Mouse (Mus musculus) heart, embryonic 10.5 days (tissue): Measurements from ENCODE around the gene Defb19. TPM values are rescaled to one million over a fixed set of nuclear protein-coding genes. Genes with fewer than 3 reads are reported as not detected.

Experiments used
- DNase-seq: peaks from one replicate; pipeline ENCODE4 v3.0.0-alpha.2; 2017; ENCODE audit warnings: low spot score
- H3K27ac ChIP-seq: fragments of 300-500 bp; sonication (generic); 2 replicates; pipeline ENCODE4 v1.5.1; 2016; ENCODE audit warnings: mild to moderate bottlenecking
- H3K27me3 ChIP-seq: fragments of 300-500 bp; sonication (generic); 2 replicates; pipeline ENCODE4 v1.6.1; 2016; ENCODE audit warnings: mild to moderate bottlenecking; ENCODE audit not compliant: poor library complexity, insufficient read depth, severe bottlenecking
- H3K36me3 ChIP-seq: fragments of 300-500 bp; sonication (generic); 2 replicates; pipeline ENCODE4 v1.6.1; 2016; ENCODE audit warnings: mild to moderate bottlenecking, moderate library complexity
- H3K4me1 ChIP-seq: fragments of 300-500 bp; sonication (generic); 2 replicates; pipeline ENCODE4 v1.6.1; 2016; ENCODE audit warnings: mild to moderate bottlenecking
- H3K4me3 ChIP-seq: fragments of 300-500 bp; sonication (generic); 2 replicates; pipeline ENCODE4 v1.5.1; 2016; ENCODE audit warnings: mild to moderate bottlenecking, moderate library complexity
- H3K9me3 ChIP-seq: fragments of 300-500 bp; sonication (generic); 2 replicates; pipeline ENCODE4 v1.6.1; 2016; ENCODE audit warnings: mild to moderate bottlenecking, moderate library complexity
- WGBS: fragments of 180-500 bp; shearing (Covaris S2); methylation state at CpG from one replicate; pipeline ENCODE4 v1.1.7; 2016; 5-methylcytosine and 5-hydroxymethylcytosine counted together
- polyA plus RNA-seq: library from polyadenylated mRNA; unstranded; fragments of >200 nt; fragmentation: Nextera tagmentation; extraction: Ambion mirVana; gene quantifications from 2 replicates; pipeline ENCODE4 v1.2.1, GENCODE M21; 2016

Defb19 gene
- polyA plus RNA-seq: 0.40 and 0.58 TPM in 2 replicates

- 50% methylated on average over 7 of the region's 7 CpGs for WGBS
These were observed at the start of gene Defb19 for GRCm38 (mm10) chr2:152580107-152580506. Gene Defb19 (minus strand): TSS chr2:152580312.

GRCm38 (mm10) chr2:152629904-152630303, 49.8 kb upstream of the Defb19 start:
- H3K4me3 ChIP-seq: no peak overlapping the region
- H3K9me3 ChIP-seq: no peaks in the 10 kb centered on the region
- H3K36me3 ChIP-seq: no peaks in the 10 kb centered on the region
- peaks cover 50% of the 10 kb centered on the region for H3K27me3 ChIP-seq
- no peak for DNase-seq
- 70% methylated on average over 6 of the region's 6 CpGs for WGBS
- no peak overlapping the region for H3K27ac ChIP-seq
- peaks cover 52% of the 10 kb centered on the region for H3K4me1 ChIP-seq

More at GRCm38 (mm10) chr2:152580107-152580506, at the start of gene Defb19:
- DNase-seq: no peak
- Histone ChIP-seq H3K27me3 (no peaks in the 10 kb centered on the region), H3K36me3 (no peaks in the 10 kb centered on the region), H3K9me3 (no peaks in the 10 kb centered on the region), H3K27ac (peak within 1 kb of the TSS; percentile 47; the same call in 1 of the 2 replicates), H3K4me1 (peaks cover 15% of the 10 kb centered on the region), H3K4me3 (no peak within 1 kb of the TSS)

DNA sequence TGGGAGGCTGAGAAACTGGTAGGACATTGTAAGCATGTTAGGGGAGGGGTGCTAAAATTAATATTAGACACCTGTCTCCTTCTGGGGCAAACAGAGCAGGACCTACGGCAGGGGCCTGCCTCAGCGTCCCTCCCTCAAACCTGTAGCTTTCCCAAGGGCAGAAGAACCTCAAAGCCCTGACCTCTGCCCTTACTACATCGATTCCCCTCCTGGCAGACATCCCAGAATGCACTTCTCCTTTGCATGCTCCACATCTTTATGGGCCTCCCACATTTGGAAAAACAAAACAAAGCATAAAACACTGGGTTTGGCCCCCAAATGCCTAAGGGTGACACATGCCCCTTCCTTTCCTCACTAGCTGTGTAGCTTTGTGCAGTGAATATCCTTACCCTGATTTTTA, 49.1 kb upstream of the Defb19 start:
- 65% methylated on average over 3 of the region's 3 CpGs for WGBS
- peaks cover 46% of the 10 kb centered on the region for H3K27me3 ChIP-seq
- no peaks in the 10 kb centered on the region for H3K9me3 ChIP-seq
- peaks cover 48% of the 10 kb centered on the region for H3K4me1 ChIP-seq
- H3K36me3 ChIP-seq: no peaks in the 10 kb centered on the region
- DNase-seq: no peak
- no peak overlapping the region for H3K4me3 ChIP-seq
- H3K27ac ChIP-seq: no peak overlapping the region

- peaks cover 37% of the 10 kb centered on the region for H3K4me1 ChIP-seq
- no peaks in the 10 kb centered on the region for H3K9me3 ChIP-seq
- peak overlapping the region; percentile 63 for H3K4me3 ChIP-seq
- H3K27me3 ChIP-seq: peaks cover 47% of the 10 kb centered on the region
- no peak overlapping the region for H3K27ac ChIP-seq
- 41% methylated on average over 17 of the region's 17 CpGs for WGBS
- H3K36me3 ChIP-seq: no peaks in the 10 kb centered on the region
- DNase-seq: no peak
These were observed 48.0 kb upstream of the Defb19 start for GRCm38 (mm10) chr2:152628066-152628465.

GRCm38 (mm10) chr2:152626774-152627591, 46.9 kb upstream of the Defb19 start, which contains the start of gene Rem1:
Gene Rem1 (plus strand): TSS chr2:152626951.
- Histone ChIP-seq H3K4me1 (peaks cover 28% of the 10 kb centered on the region), H3K4me3 (peak within 1 kb of the TSS; percentile 63), H3K36me3 (no peaks in the 10 kb centered on the region), H3K9me3 (no peaks in the 10 kb centered on the region), H3K27me3 (peaks cover 53% of the 10 kb centered on the region), H3K27ac (peak within 1 kb of the TSS; percentile 67)
- no peak for DNase-seq
- WGBS: 2% methylated on average over 59 of the region's 59 CpGs

DNA sequence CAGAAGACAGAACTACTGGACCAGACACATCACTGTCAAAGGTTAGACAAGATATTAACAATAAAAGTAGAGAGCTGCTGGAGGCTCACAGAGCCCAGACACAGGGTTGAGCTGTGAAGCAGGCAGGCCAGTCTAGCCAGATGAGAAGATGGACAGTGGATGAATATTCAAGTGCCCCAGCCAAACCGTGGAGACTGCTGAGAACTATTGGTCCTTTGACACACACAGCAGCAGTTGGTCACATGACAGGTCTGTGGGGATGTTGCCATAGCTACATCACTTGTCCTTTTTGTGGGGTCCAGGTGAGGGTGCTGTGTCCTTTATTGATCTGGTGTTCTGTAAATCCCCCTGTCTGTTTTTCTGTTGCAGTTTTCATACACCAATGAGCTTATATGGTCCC, 45.1 kb upstream of the Defb19 start:
- Histone ChIP-seq H3K36me3 (no peaks in the 10 kb centered on the region), H3K4me1 (peaks cover 28% of the 10 kb centered on the region), H3K27ac (no peak overlapping the region), H3K9me3 (no peaks in the 10 kb centered on the region), H3K27me3 (peaks cover 63% of the 10 kb centered on the region), H3K4me3 (no peak overlapping the region)
- DNase-seq: no peak
- WGBS: 22% methylated on average over 1 of the region's 1 CpGs

- DNase-seq: no peak
- 79% methylated on average over 2 of the region's 2 CpGs for WGBS
These were observed 44.5 kb upstream of the Defb19 start for GRCm38 (mm10) chr2:152624566-152624965.

DNA sequence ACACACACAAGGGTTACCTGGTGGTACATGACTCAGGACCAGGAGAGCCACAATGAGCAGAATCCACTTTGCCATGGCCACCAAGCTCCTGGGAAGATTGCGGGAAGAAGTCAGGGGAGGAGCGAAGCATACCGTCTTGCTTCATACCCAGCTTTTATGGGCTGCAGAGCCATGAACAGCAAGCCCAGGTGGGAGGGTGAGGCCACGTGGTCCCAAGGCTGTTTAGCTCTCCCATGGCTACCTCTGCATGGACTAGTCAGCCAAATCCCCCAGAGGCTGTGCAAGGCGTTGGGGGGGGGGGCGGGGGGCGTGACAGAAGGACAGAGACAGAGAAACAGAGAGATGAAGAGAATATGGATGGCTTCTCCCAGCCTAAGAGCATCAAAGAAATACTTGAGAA, 42.8 kb upstream of the Defb19 start, which contains the start of gene Defb25:
Defb25 (minus strand) TSS at position 101 of the 400 bp plus-strand sequence.
- no peak for DNase-seq
- Histone ChIP-seq H3K36me3 (no peaks in the 10 kb centered on the region), H3K27ac (no peak within 1 kb of the TSS), H3K27me3 (peaks cover 48% of the 10 kb centered on the region), H3K4me1 (peaks cover 19% of the 10 kb centered on the region), H3K9me3 (no peaks in the 10 kb centered on the region), H3K4me3 (no peak within 1 kb of the TSS)
- WGBS: 85% methylated on average over 7 of the region's 7 CpGs

More at GRCm38 (mm10) chr2:152624566-152624965, 44.5 kb upstream of the Defb19 start:
- peaks cover 63% of the 10 kb centered on the region for H3K27me3 ChIP-seq
- H3K9me3 ChIP-seq: no peaks in the 10 kb centered on the region
- peaks cover 28% of the 10 kb centered on the region for H3K4me1 ChIP-seq
- no peak overlapping the region for H3K27ac ChIP-seq
- no peaks in the 10 kb centered on the region for H3K36me3 ChIP-seq
- no peak overlapping the region for H3K4me3 ChIP-seq

GRCm38 (mm10) chr2:152622151-152622550, 42.0 kb upstream of the Defb19 start:
- 84% methylated on average over 13 of the region's 13 CpGs for WGBS
- no peak for DNase-seq
- Histone ChIP-seq H3K27me3 (peaks cover 40% of the 10 kb centered on the region), H3K9me3 (no peaks in the 10 kb centered on the region), H3K36me3 (no peaks in the 10 kb centered on the region), H3K4me3 (no peak overlapping the region), H3K27ac (no peak overlapping the region), H3K4me1 (peaks cover 11% of the 10 kb centered on the region)

DNA sequence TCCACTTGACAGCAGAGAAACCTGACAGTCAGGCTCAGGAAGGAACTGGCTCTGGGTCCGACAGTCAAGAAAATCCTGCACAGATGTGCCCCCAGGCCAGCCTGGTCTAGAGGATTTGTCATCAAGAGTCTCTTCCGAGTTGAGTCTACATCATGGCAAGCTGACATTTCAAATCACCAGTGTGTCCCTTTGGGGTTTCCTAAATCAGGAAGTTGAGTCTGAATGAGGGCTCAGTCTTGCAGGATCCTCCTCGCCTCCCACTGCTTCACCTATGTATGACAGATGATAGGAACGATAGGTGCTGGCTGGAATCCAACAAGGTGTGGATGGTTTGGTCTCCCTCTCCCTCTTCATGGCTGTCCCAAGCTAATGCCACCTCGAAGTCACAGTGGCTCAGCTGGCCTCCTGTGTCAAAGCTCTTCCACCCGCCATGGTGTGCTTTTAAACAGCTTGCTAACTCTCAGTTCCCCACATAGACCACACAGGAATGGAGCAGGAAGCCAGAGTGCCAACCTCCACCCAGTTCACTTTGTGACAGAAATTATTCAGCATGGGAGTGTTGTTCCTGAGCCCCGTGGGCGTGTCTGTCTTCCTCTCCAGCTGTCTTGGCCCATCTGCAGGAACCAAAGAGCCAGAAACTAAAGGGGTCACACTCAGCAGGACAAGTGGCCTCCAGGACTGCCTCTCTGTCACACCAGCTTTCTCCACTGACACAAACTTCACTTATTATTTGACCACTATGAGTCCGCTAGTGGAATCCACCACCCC, 40.4 kb upstream of the Defb19 start:
- H3K4me1 ChIP-seq: no peaks in the 10 kb centered on the region
- DNase-seq: no peak
- 66% methylated on average over 9 of the region's 9 CpGs for WGBS
- H3K9me3 ChIP-seq: no peaks in the 10 kb centered on the region
- no peak overlapping the region for H3K27ac ChIP-seq
- H3K4me3 ChIP-seq: no peak overlapping the region
- peaks cover 24% of the 10 kb centered on the region for H3K27me3 ChIP-seq
- no peaks in the 10 kb centered on the region for H3K36me3 ChIP-seq

GRCm38 (mm10) chr2:152617374-152617773, 37.3 kb upstream of the Defb19 start:
- H3K4me3 ChIP-seq: no peak overlapping the region
- H3K4me1 ChIP-seq: peaks cover 2% of the 10 kb centered on the region; the same call in 1 of the 2 replicates
- H3K27me3 ChIP-seq: peaks cover 13% of the 10 kb centered on the region; the same call in 1 of the 2 replicates
- no peaks in the 10 kb centered on the region for H3K36me3 ChIP-seq
- WGBS: 60% methylated on average over 5 of the region's 5 CpGs
- H3K27ac ChIP-seq: no peak overlapping the region
- H3K9me3 ChIP-seq: no peaks in the 10 kb centered on the region
- DNase-seq: no peak

GRCm38 (mm10) chr2:152616470-152616869, 36.4 kb upstream of the Defb19 start:
- H3K4me3 ChIP-seq: no peak overlapping the region
- DNase-seq: no peak
- peaks cover 7% of the 10 kb centered on the region; the same call in 1 of the 2 replicates for H3K4me1 ChIP-seq
- H3K27me3 ChIP-seq: 0 out of 2 replicates have a peak, but pooled peaks cover 6% of the 10 kb centered on the region
- no peaks in the 10 kb centered on the region for H3K9me3 ChIP-seq
- WGBS: 51% methylated on average over 6 of the region's 6 CpGs
- H3K36me3 ChIP-seq: no peaks in the 10 kb centered on the region
- no peak overlapping the region for H3K27ac ChIP-seq

- Histone ChIP-seq H3K9me3 (no peaks in the 10 kb centered on the region), H3K4me1 (peaks cover 7% of the 10 kb centered on the region; the same call in 1 of the 2 replicates), H3K27ac (no peak overlapping the region), H3K27me3 (0 out of 2 replicates have a peak, but pooled peaks cover under 1% of the 10 kb centered on the region), H3K36me3 (no peaks in the 10 kb centered on the region), H3K4me3 (no peak overlapping the region)
- DNase-seq: peak; percentile 85
- WGBS: 8% methylated on average over 7 of the region's 7 CpGs
These were observed 35.5 kb upstream of the Defb19 start for GRCm38 (mm10) chr2:152615563-152615962.
